Mouse (Mus musculus) liver, embryonic 14.5 days (tissue): ENCODE measurements around the gene Fcf1.

ENCODE experiments used
- CTCF ChIP-seq: IDR thresholded peaks from 2 replicates; pipeline ENCODE4 v1.5.1; 2016; ENCODE audit warnings: antibody characterized with exemption, low read depth, control low read depth
- EP300 ChIP-seq: IDR thresholded peaks from 2 replicates; pipeline ENCODE4 v1.6.1; 2016; ENCODE audit warnings: antibody characterized with exemption, low read depth

DNA sequence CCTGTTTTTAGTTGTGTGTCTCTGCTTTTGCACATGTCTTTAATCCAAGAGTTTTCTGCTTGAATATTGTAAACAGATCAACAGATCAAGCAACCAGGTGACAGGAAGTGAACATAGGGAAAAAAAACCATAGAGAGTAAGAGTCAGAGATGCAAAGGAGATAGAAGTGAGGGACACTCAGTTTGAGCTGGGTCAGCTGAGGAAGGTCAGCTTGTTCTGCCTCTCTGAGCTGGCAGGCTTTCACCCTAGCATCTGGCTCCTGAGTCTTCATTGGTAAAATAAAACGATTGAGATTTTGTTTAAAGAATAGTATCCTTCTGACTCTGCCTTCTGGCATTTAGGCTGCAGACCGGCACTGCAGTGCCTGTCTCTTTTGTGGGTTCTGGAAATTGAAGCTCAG is 39.8 kb downstream of the Fcf1 start:
- TF ChIP-seq EP300 (no peak), CTCF (no peak)
